Mouse (Mus musculus): Measurements from ENCODE around the gene Med17.
"Not testable (repeated sequence)": the region's sequence is repeated elsewhere in the genome, so short reads cannot be mapped to it uniquely, and the experiment has no call there.

- not testable (repeated sequence) for TF ChIP-seq POLR2A (IDR thresholded peaks at IDR 0.05; ENCODE audit: low read depth, low read length); CTCF (conservative IDR thresholded peaks at IDR 0.05; ENCODE audit: insufficient read depth, insufficient read length, low read depth, low read length)
Observed at GRCm38 (mm10) chr9:15302006-15302405, 22.3 kb upstream of the Med17 start.
